Comparison of ENCODE assay signal across 8 mouse cellular contexts in the genomic region with DNA sequence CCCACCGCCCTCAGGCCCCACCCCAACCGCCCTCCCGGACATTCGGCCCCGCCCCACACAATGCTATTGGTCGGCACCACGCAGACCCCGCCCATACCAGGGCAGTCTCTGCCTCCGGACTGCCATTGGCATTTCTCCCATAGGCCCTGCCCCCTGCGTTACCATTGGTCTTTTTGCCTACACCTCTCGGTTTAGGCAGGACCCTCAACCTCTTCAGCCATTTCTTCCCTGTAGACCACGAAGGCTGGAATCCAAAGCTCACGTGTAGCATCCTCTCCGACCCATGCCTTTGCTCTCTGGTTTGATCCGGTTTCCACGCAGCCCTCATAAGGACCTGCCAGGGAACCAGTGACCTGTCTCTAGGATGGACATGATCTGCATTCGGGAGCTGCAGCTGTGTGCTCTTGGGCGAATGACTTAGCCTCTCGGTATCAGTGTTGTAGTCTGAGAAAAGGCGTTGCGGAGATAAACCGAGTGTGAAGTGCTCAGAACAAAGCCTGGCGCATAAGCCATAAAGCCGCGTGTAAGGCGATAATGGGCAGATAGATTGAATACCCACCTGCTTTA. TPM values are rescaled to one million over a fixed set of nuclear protein-coding genes. Genes with fewer than 3 reads are reported as not detected.
DNase-seq lines count a peak whose midpoint lies in the region; ATAC-seq and TF ChIP-seq lines count a peak whose summit lies in the region.

No protein-coding gene starts in this region.

- intact Hi-C loops in left cerebral cortex, postnatal 4 days (cut with DNase I), result no loop called here

- WGBS in embryonic facial prominence, embryonic 10.5 days, result 6% methylated on average over 26 of the region's 26 CpGs
- WGBS in intestine, postnatal 0 days, result 4% methylated on average over 26 of the region's 26 CpGs
- WGBS in midbrain, embryonic 11.5 days, result 4% methylated on average over 26 of the region's 26 CpGs

- peak overlapping the region; percentile 98 for H3K4me3 ChIP-seq in embryonic facial prominence, embryonic 10.5 days
- peak overlapping the region; percentile 90 for H3K4me3 ChIP-seq in intestine, postnatal 0 days (ENCODE audit: low read depth, low read length)
- peak overlapping the region; percentile 93 for H3K4me3 ChIP-seq in midbrain, embryonic 11.5 days (ENCODE audit: low read depth, low read length)

- no peak for TF ChIP-seq CTCF in intestine, postnatal 0 days (IDR thresholded peaks at IDR 0.05; ENCODE audit: low read depth)

- peak; percentile 87 for ATAC-seq in granulocyte monocyte progenitor cell, adult 5-6 weeks (replicated peaks; ENCODE audit: poor library complexity, severe bottlenecking)
- peak; percentile 93 for ATAC-seq in intestine, postnatal 0 days
- peak; percentile 96 for ATAC-seq in midbrain, embryonic 11.5 days (ENCODE audit: low FRiP score)

- H3K4me1 ChIP-seq in embryonic facial prominence, embryonic 10.5 days, result peaks cover 54% of the 10 kb centered on the region
- H3K4me1 ChIP-seq in intestine, postnatal 0 days (replicated peaks; ENCODE audit: control insufficient read depth, insufficient read depth, low read length), result peaks cover 14% of the 10 kb centered on the region; the same call in 1 of the 2 replicates
- H3K4me1 ChIP-seq in midbrain, embryonic 11.5 days (ENCODE audit: control insufficient read depth, insufficient read depth, low read length), result peaks cover 29% of the 10 kb centered on the region

- H3K9me3 ChIP-seq in embryonic facial prominence, embryonic 10.5 days, result no peaks in the 10 kb centered on the region
- H3K9me3 ChIP-seq in intestine, postnatal 0 days (ENCODE audit: control insufficient read depth), result no peaks in the 10 kb centered on the region
- H3K9me3 ChIP-seq in midbrain, embryonic 11.5 days (ENCODE audit: control insufficient read depth, low read length), result no peaks in the 10 kb centered on the region

- peak overlapping the region; percentile 98 for H3K27ac ChIP-seq in embryonic facial prominence, embryonic 10.5 days (replicated peaks)
- H3K27ac ChIP-seq in intestine, postnatal 0 days (ENCODE audit: low read depth, low read length), result peak overlapping the region; percentile 83
- H3K27ac ChIP-seq in midbrain, embryonic 11.5 days (ENCODE audit: low read depth, low read length), result no peak overlapping the region; the same call in 1 of the 2 replicates

- H3K4me2 ChIP-seq in intestine, postnatal 0 days (replicated peaks; ENCODE audit: low read depth), result peak overlapping the region; percentile 91
- peak overlapping the region; percentile 70 for H3K4me2 ChIP-seq in midbrain, embryonic 11.5 days

- H3K27me3 ChIP-seq in embryonic facial prominence, embryonic 10.5 days (replicated peaks; ENCODE audit: low read depth, poor library complexity, severe bottlenecking), result no peaks in the 10 kb centered on the region
- H3K27me3 ChIP-seq in intestine, postnatal 0 days (replicated peaks; ENCODE audit: control insufficient read depth, insufficient read depth, low read length), result no peaks in the 10 kb centered on the region
- H3K27me3 ChIP-seq in midbrain, embryonic 11.5 days (ENCODE audit: control insufficient read depth, insufficient read depth, low read length), result no peaks in the 10 kb centered on the region

- H3K36me3 ChIP-seq in embryonic facial prominence, embryonic 10.5 days (replicated peaks), result peaks cover 31% of the 10 kb centered on the region
- peaks cover 7% of the 10 kb centered on the region; the same call in 1 of the 2 replicates for H3K36me3 ChIP-seq in intestine, postnatal 0 days (ENCODE audit: control insufficient read depth, insufficient read depth)
- H3K36me3 ChIP-seq in midbrain, embryonic 11.5 days (ENCODE audit: control insufficient read depth, insufficient read depth, low read length), result peaks cover 3% of the 10 kb centered on the region

- DNase-seq in urinary bladder, adult 18-20 months (ENCODE audit: low spot score in 2 of 2), result peak; percentile 89 to 96
- DNase-seq in urinary bladder, adult 2 months (ENCODE audit: low spot score), result no peak
- DNase-seq in embryonic facial prominence, embryonic 10.5 days (ENCODE audit: low spot score), result peak; percentile 100
- DNase-seq in left cerebral cortex, postnatal 4 days, result peak; percentile 100
- DNase-seq in midbrain, embryonic 11.5 days (ENCODE audit: low spot score, missing footprints), result peak; percentile 96
- peak; percentile 98 for DNase-seq in right cerebral cortex, postnatal 4 days

- H3K9ac ChIP-seq in intestine, postnatal 0 days (ENCODE audit: low read depth, low read length), result 0 out of 2 replicates have a peak overlapping the region, but pooled peaks have one; percentile 18
- H3K9ac ChIP-seq in midbrain, embryonic 11.5 days (ENCODE audit: low read length), result peak overlapping the region; percentile 100

RNA-seq across cellular contexts. Expression of a gene that starts 0.4 kb away (rescaled TPM):
- 11.7 and 24.4 TPM in 2 replicates for polyA plus RNA-seq in urinary bladder, adult 2 months (2012; rRNA removed)
- 33.4 and 35.5 TPM in 2 replicates for polyA plus RNA-seq in embryonic facial prominence, embryonic 10.5 days (2016; fragmentation: Nextera tagmentation; extraction: Ambion mirVana)
- 42.0 and 47.9 TPM in 2 replicates for total RNA-seq in granulocyte monocyte progenitor cell, adult 5-6 weeks (2014; fragmentation: Nextera tagmentation)
- total RNA-seq in granulocyte monocyte progenitor cell, adult 5-6 weeks (2017), result 8.7 and 9.2 TPM in 2 replicates
- 21.4 and 23.6 TPM in 2 replicates for polyA plus RNA-seq in intestine, postnatal 0 days (2015; fragmentation: Nextera tagmentation; extraction: Ambion mirVana)
- total RNA-seq in left cerebral cortex, postnatal 4 days (2021), result 100 to 1,000 TPM; 382 to 395 TPM
- 42.9 and 46.4 TPM in 2 replicates for polyA plus RNA-seq in midbrain, embryonic 11.5 days (2014; fragmentation: Nextera tagmentation; extraction: Ambion mirVana)

RNA-seq across cellular contexts. Expression of a gene that starts 42.1 kb away (rescaled TPM):
- 20.6 and 23.6 TPM in 2 replicates for polyA plus RNA-seq in urinary bladder, adult 2 months (2012; rRNA removed)
- polyA plus RNA-seq in embryonic facial prominence, embryonic 10.5 days (2016; fragmentation: Nextera tagmentation; extraction: Ambion mirVana), result 11.7 and 14.9 TPM in 2 replicates
- total RNA-seq in granulocyte monocyte progenitor cell, adult 5-6 weeks (2014; fragmentation: Nextera tagmentation), result 8.2 and 9.9 TPM in 2 replicates
- 1.9 and 14.6 TPM in 2 replicates for total RNA-seq in granulocyte monocyte progenitor cell, adult 5-6 weeks (2017)
- polyA plus RNA-seq in intestine, postnatal 0 days (2015; fragmentation: Nextera tagmentation; extraction: Ambion mirVana), result 7.1 and 7.3 TPM in 2 replicates
- 10 to 100 TPM; 19.7 to 20.7 TPM for total RNA-seq in left cerebral cortex, postnatal 4 days (2021)
- polyA plus RNA-seq in midbrain, embryonic 11.5 days (2014; fragmentation: Nextera tagmentation; extraction: Ambion mirVana), result 38.3 and 40.5 TPM in 2 replicates

RNA-seq across cellular contexts. Expression of a gene that starts 53.0 kb away (rescaled TPM):
- polyA plus RNA-seq in urinary bladder, adult 2 months (2012; rRNA removed), result 21.0 and 24.3 TPM in 2 replicates
- polyA plus RNA-seq in embryonic facial prominence, embryonic 10.5 days (2016; fragmentation: Nextera tagmentation; extraction: Ambion mirVana), result 27.4 and 28.2 TPM in 2 replicates
- total RNA-seq in granulocyte monocyte progenitor cell, adult 5-6 weeks (2014; fragmentation: Nextera tagmentation), result 13.4 and 26.7 TPM in 2 replicates
- total RNA-seq in granulocyte monocyte progenitor cell, adult 5-6 weeks (2017), result 5.3 and 10.0 TPM in 2 replicates
- 5.7 and 7.0 TPM in 2 replicates for polyA plus RNA-seq in intestine, postnatal 0 days (2015; fragmentation: Nextera tagmentation; extraction: Ambion mirVana)
- total RNA-seq in left cerebral cortex, postnatal 4 days (2021), result 10 to 100 TPM; 70.1 to 75.6 TPM
- 13.9 and 15.6 TPM in 2 replicates for polyA plus RNA-seq in midbrain, embryonic 11.5 days (2014; fragmentation: Nextera tagmentation; extraction: Ambion mirVana)

RNA-seq across cellular contexts. Expression of a gene that starts 55.6 kb away (rescaled TPM):
- 14.5 and 14.8 TPM in 2 replicates for polyA plus RNA-seq in urinary bladder, adult 2 months (2012; rRNA removed)
- 22.8 and 24.9 TPM in 2 replicates for polyA plus RNA-seq in embryonic facial prominence, embryonic 10.5 days (2016; fragmentation: Nextera tagmentation; extraction: Ambion mirVana)
- 10.2 and 14.3 TPM in 2 replicates for total RNA-seq in granulocyte monocyte progenitor cell, adult 5-6 weeks (2014; fragmentation: Nextera tagmentation)
- 7.3 and 8.2 TPM in 2 replicates for total RNA-seq in granulocyte monocyte progenitor cell, adult 5-6 weeks (2017)
- polyA plus RNA-seq in intestine, postnatal 0 days (2015; fragmentation: Nextera tagmentation; extraction: Ambion mirVana), result 7.5 and 8.0 TPM in 2 replicates
- total RNA-seq in left cerebral cortex, postnatal 4 days (2021), result 10 to 100 TPM; 28.8 to 29.4 TPM
- polyA plus RNA-seq in midbrain, embryonic 11.5 days (2014; fragmentation: Nextera tagmentation; extraction: Ambion mirVana), result 8.3 and 11.4 TPM in 2 replicates
